Mouse (Mus musculus) CH12.LX (cell line): ENCODE data around the gene Phf12. TPM values are rescaled to one million over a fixed set of nuclear protein-coding genes. Genes with fewer than 3 reads are reported as not detected.

ENCODE experiments used
- DNase-seq: peaks from one replicate; pipeline ENCODE4 v3.0.0-alpha.2; 2013; ENCODE audit errors: extremely low read depth
- H3K27ac ChIP-seq: 2 replicates; pipeline ENCODE4 v1.5.1; 2012; ENCODE audit warnings: low read depth, mild to moderate bottlenecking, control low read depth, moderate library complexity; ENCODE audit not compliant: insufficient read depth
- H3K27me3 ChIP-seq: replicated peaks from 2 replicates; pipeline ENCODE3; 2012; ENCODE audit warnings: inconsistent platforms
- H3K36me3 ChIP-seq, 2 experiments: replicated peaks in 1 of 2; 2 replicates each; pipeline versions ENCODE3 to v1.6.1; 2012; ENCODE audit warnings: inconsistent platforms in 1 of 2, low read length in 1 of 2, mild to moderate bottlenecking in 1 of 2, mixed read lengths in 1 of 2, moderate library complexity in 1 of 2; ENCODE audit not compliant: control insufficient read depth in 1 of 2, insufficient read depth in 1 of 2
- H3K4me1 ChIP-seq, 2 experiments: 2 replicates each; pipeline ENCODE4 v1.6.1; 2012; ENCODE audit warnings: inconsistent platforms in 1 of 2, moderate library complexity in 1 of 2; ENCODE audit not compliant: insufficient read depth in 2 of 2, control insufficient read depth in 1 of 2
- H3K4me2 ChIP-seq: 2 replicates; pipeline ENCODE4 v1.6.1; 2012; ENCODE audit warnings: low read depth, mild to moderate bottlenecking, control low read depth; ENCODE audit not compliant: poor library complexity, insufficient read depth, severe bottlenecking
- H3K4me3 ChIP-seq, 3 experiments: fragments of 150-350 bp in 1 of 3; sonication (generic) in 1 of 3; replicated peaks in 1 of 3; 2 replicates each; pipeline versions ENCODE3 to v1.5.1; 2011 to 2012; ENCODE audit warnings: low read depth in 2 of 3, low read length in 2 of 3, mild to moderate bottlenecking in 2 of 3, moderate library complexity in 2 of 3, control low read depth in 1 of 3, improper control_type of control experiment in 1 of 3, inconsistent platforms in 1 of 3, mixed read lengths in 1 of 3; ENCODE audit not compliant: poor library complexity in 1 of 3
- H3K79me2 ChIP-seq: replicated peaks from 2 replicates; pipeline ENCODE4 v1.6.1; 2012; ENCODE audit warnings: mild to moderate bottlenecking, moderate library complexity; ENCODE audit not compliant: control insufficient read depth, poor library complexity, insufficient read depth, severe bottlenecking; ENCODE audit errors: extremely low read depth
- H3K9ac ChIP-seq: 2 replicates; pipeline ENCODE4 v1.6.1; 2012; ENCODE audit warnings: low read depth, mild to moderate bottlenecking, control low read depth, moderate library complexity; ENCODE audit not compliant: insufficient read depth
- H3K9me3 ChIP-seq: replicated peaks from 2 replicates; pipeline ENCODE3; 2012; ENCODE audit warnings: low read length, inconsistent platforms, mixed read lengths
- BHLHE40 ChIP-seq: IDR thresholded peaks from 2 replicates; pipeline ENCODE4 v1.6.1; 2011; ENCODE audit warnings: mild to moderate bottlenecking, low read depth, low read length, improper control_type of control experiment
- CHD1 ChIP-seq: IDR thresholded peaks from 2 replicates; pipeline ENCODE4 v1.6.1; 2012; ENCODE audit warnings: low read depth, low read length, improper control_type of control experiment, inconsistent platforms
- CHD2 ChIP-seq: IDR thresholded peaks from 2 replicates; pipeline ENCODE4 v1.6.1; 2011; ENCODE audit warnings: low read length, improper control_type of control experiment
- CTCF ChIP-seq, 2 experiments: IDR thresholded peaks in 1 of 2; conservative IDR thresholded peaks in 1 of 2; 2 replicates each; pipeline ENCODE4 v1.5.1; 2011 to 2012; ENCODE audit warnings: low read depth in 2 of 2, low read length in 2 of 2, improper control_type of control experiment in 1 of 2, inconsistent platforms in 1 of 2, mild to moderate bottlenecking in 1 of 2, moderate library complexity in 1 of 2
- E2F4 ChIP-seq: IDR thresholded peaks from 2 replicates; pipeline ENCODE4 v1.6.1; 2011; ENCODE audit warnings: low read depth, low read length, improper control_type of control experiment; ENCODE audit not compliant: insufficient replicate concordance
- ELF1 ChIP-seq: IDR thresholded peaks from 2 replicates; pipeline ENCODE4 v1.6.1; 2014; ENCODE audit warnings: low read depth, mild to moderate bottlenecking, inconsistent platforms, low read length, improper control_type of control experiment
- EP300 ChIP-seq: IDR thresholded peaks from 2 replicates; pipeline ENCODE4 v1.6.1; 2011; ENCODE audit warnings: low read length, improper control_type of control experiment
- ETS1 ChIP-seq: conservative IDR thresholded peaks from 2 replicates; pipeline ENCODE4 v1.6.1; 2012; ENCODE audit warnings: low read depth, mild to moderate bottlenecking, inconsistent platforms, low read length, improper control_type of control experiment, moderate library complexity
- HCFC1 ChIP-seq: IDR thresholded peaks from 2 replicates; pipeline ENCODE4 v1.6.1; 2012; ENCODE audit warnings: low read depth, mild to moderate bottlenecking, inconsistent platforms, low read length, improper control_type of control experiment
- IRF4 ChIP-seq: IDR thresholded peaks from 2 replicates; pipeline ENCODE4 v1.6.1; 2014; ENCODE audit warnings: low read depth, mild to moderate bottlenecking, inconsistent platforms, low read length, improper control_type of control experiment
- JUN ChIP-seq: IDR thresholded peaks from 2 replicates; pipeline ENCODE4 v1.6.1; 2011; ENCODE audit warnings: low read depth, mild to moderate bottlenecking, low read length, improper control_type of control experiment, moderate library complexity; ENCODE audit not compliant: insufficient read depth
- JUND ChIP-seq: conservative IDR thresholded peaks from 2 replicates; pipeline ENCODE4 v1.6.1; 2011; ENCODE audit warnings: low read depth, low read length, improper control_type of control experiment
- MAFK ChIP-seq: IDR thresholded peaks from 2 replicates; pipeline ENCODE4 v1.6.1; 2011; ENCODE audit warnings: low read length, improper control_type of control experiment; ENCODE audit not compliant: insufficient replicate concordance
- MAX ChIP-seq: IDR thresholded peaks from 2 replicates; pipeline ENCODE4 v1.6.1; 2011; ENCODE audit warnings: low read length, improper control_type of control experiment
- MAZ ChIP-seq: IDR thresholded peaks from 2 replicates; pipeline ENCODE4 v1.6.1; 2012; ENCODE audit warnings: low read depth, mild to moderate bottlenecking, inconsistent platforms, low read length, improper control_type of control experiment, moderate library complexity
- MEF2A ChIP-seq: IDR thresholded peaks from 2 replicates; pipeline ENCODE4 v1.6.1; 2014; ENCODE audit warnings: low read depth, mild to moderate bottlenecking, inconsistent platforms, low read length, improper control_type of control experiment, borderline replicate concordance
- MXI1 ChIP-seq: IDR thresholded peaks from 2 replicates; pipeline ENCODE4 v1.6.1; 2011; ENCODE audit warnings: mild to moderate bottlenecking, low read depth, low read length, improper control_type of control experiment
- MYC ChIP-seq: IDR thresholded peaks from 2 replicates; pipeline ENCODE4 v1.6.1; 2011; ENCODE audit warnings: low read depth, mild to moderate bottlenecking, improper control_type of control experiment, low read length
- NELFE ChIP-seq: IDR thresholded peaks from 2 replicates; pipeline ENCODE4 v1.6.1; 2011; ENCODE audit warnings: low read depth, low read length, improper control_type of control experiment
- POLR2A ChIP-seq: IDR thresholded peaks from 2 replicates; pipeline ENCODE4 v1.6.1; 2011; ENCODE audit warnings: low read depth, mild to moderate bottlenecking, improper control_type of control experiment, low read length
- POLR2AphosphoS2 ChIP-seq: IDR thresholded peaks from 2 replicates; pipeline ENCODE4 v1.6.1; 2011; ENCODE audit warnings: low read depth, low read length, improper control_type of control experiment
- RCOR1 ChIP-seq: conservative IDR thresholded peaks from 2 replicates; pipeline ENCODE4 v1.6.1; 2012; ENCODE audit warnings: low read depth, mild to moderate bottlenecking, inconsistent platforms, low read length, improper control_type of control experiment
- SIN3A ChIP-seq: IDR thresholded peaks from 2 replicates; pipeline ENCODE4 v1.6.1; 2012; ENCODE audit warnings: low read length, improper control_type of control experiment, inconsistent platforms
- SMC3 ChIP-seq: IDR thresholded peaks from 2 replicates; pipeline ENCODE4 v1.6.1; 2011; ENCODE audit warnings: low read depth, low read length, improper control_type of control experiment
- TBP ChIP-seq: conservative IDR thresholded peaks from 2 replicates; pipeline ENCODE4 v1.6.1; 2011; ENCODE audit warnings: low read depth, low read length, improper control_type of control experiment
- TCF12 ChIP-seq: IDR thresholded peaks from 2 replicates; pipeline ENCODE4 v1.6.1; 2014; ENCODE audit warnings: low read depth, mild to moderate bottlenecking, inconsistent platforms, low read length, improper control_type of control experiment
- UBTF ChIP-seq: IDR thresholded peaks from 2 replicates; pipeline ENCODE4 v1.6.1; 2012; ENCODE audit warnings: low read depth, mild to moderate bottlenecking, inconsistent platforms, low read length, improper control_type of control experiment, moderate library complexity
- USF1 ChIP-seq: IDR thresholded peaks from 2 replicates; pipeline ENCODE4 v1.6.1; 2014; ENCODE audit warnings: low read depth, mild to moderate bottlenecking, inconsistent platforms, low read length, improper control_type of control experiment
- USF2 ChIP-seq: conservative IDR thresholded peaks from 2 replicates; pipeline ENCODE4 v1.6.1; 2011; ENCODE audit warnings: low read depth, low read length, improper control_type of control experiment
- ZC3H11A ChIP-seq: IDR thresholded peaks from 2 replicates; pipeline ENCODE4 v1.6.1; 2012; ENCODE audit warnings: low read depth, mild to moderate bottlenecking, inconsistent platforms, low read length, improper control_type of control experiment
- ZKSCAN1 ChIP-seq: IDR thresholded peaks from 2 replicates; pipeline ENCODE4 v1.6.1; 2012; ENCODE audit warnings: low read depth, inconsistent platforms, low read length, improper control_type of control experiment, borderline replicate concordance
- ZMIZ1 ChIP-seq: IDR thresholded peaks from 2 replicates; pipeline ENCODE4 v1.6.1; 2012; ENCODE audit warnings: low read depth, mild to moderate bottlenecking, inconsistent platforms, low read length, improper control_type of control experiment
- dilution Hi-C: fragments of 300-500 bp; cut with MboI; formaldehyde crosslinking; loops from 2 replicates; pipeline ENCODE4 v1.14.3; 2020; ENCODE audit warnings: low sequenced_read_pairs; ENCODE audit not compliant: extremely low pct_unique_long_range_greater_than_20kb, extremely low pct_ligation_motif_present
- in situ Hi-C: fragments of 300-500 bp; cut with MboI; formaldehyde crosslinking; loops from 3 replicates; pipeline ENCODE4 v1.14.3; 2019; ENCODE audit warnings: low sequenced_read_pairs, low pct_ligation_motif_present, low pct_unique_long_range_greater_than_20kb, mixed read lengths
- polyA plus RNA-seq: library from polyadenylated mRNA; unstranded; fragments of >175 nt; gene quantifications from 2 replicates; pipeline ENCODE4 v1.2.1, GENCODE M21; 2012; ENCODE audit warnings: low read depth; ENCODE audit not compliant: insufficient read length
- total RNA-seq, 2 experiments: library from RNA; depleted of rRNA; stranded (reverse); fragments of 300-350 nt in 1 of 2; fragments of >200 nt in 1 of 2; gene quantifications; 2 replicates each; pipeline ENCODE4 v1.2.3; 2012 to 2014

Gene Phf12
- total and polyA plus RNA-seq, 3 experiments = 10.7 to 59.7 (median 30.5) TPM

DNA sequence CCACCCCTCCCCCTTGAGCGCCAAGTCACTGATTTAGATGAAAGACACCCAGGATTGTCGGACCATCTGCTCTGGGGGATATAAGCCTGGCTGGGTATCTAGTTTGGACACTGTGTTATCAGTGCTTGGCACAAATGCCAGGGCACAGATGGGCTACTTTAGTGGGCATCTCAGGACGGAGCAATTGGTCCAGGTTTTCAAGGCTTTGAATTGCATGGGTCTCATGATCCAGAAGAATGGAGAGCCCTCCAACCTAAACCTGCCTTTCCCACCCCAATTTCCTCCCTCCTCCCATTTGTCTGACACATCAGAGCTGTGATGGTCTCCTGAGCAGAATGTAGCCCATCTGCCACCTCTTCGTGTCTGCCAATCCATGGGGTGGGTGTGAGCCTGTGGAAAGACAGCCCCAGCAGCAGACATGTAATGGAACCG is 31.7 kb upstream of the Phf12 start:
- in situ Hi-C loops = loop anchor here (5.0 kb wide), 1 partner anchor 124 kb away; no protein-coding TSS in a partner anchor
- DNase-seq = no peak
- Histone ChIP-seq H3K9me3 (peaks cover 7% of the 10 kb centered on the region), H3K79me2 (no peaks in the 10 kb centered on the region), H3K4me2 (no peak overlapping the region), H3K27ac (no peak overlapping the region), H3K36me3 (no peaks in the 10 kb centered on the region), H3K9ac (no peak overlapping the region), H3K27me3 (peaks cover 30% of the 10 kb centered on the region), H3K4me1 (peaks cover under 1 to 10% of the 10 kb centered on the region in 2 experiments; a peak in 2 of 4 replicates), H3K4me3 (no peak overlapping the region)
- TF ChIP-seq MYC (no peak), USF1 (no peak), MAZ (no peak), MAX (no peak), CHD1 (no peak), POLR2AphosphoS2 (no peak), RCOR1 (no peak), EP300 (no peak), ELF1 (no peak), MXI1 (no peak), SMC3 (no peak), TBP (no peak), MEF2A (no peak), JUND (no peak), MAFK (no peak), ZMIZ1 (no peak), IRF4 (no peak)
- dilution Hi-C loops = no loop called here

DNA sequence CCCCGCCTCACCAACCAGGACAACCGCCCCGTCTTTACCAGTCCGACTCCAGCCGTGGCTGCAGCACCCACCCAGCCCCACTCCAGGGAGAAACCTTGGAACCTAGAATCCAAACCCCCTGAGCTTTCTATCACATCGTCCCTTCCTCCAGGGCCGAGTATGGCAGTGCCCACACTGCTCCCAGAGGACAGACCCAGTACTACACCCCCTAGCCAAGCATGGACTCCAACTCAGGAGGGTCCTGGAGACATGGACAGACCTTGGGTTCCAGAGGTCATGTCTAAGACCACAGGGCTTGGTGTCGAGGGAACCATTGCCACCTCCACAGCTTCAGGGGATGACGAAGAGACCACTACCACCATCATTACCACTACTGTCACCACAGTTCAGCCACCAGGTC is 28.9 kb upstream of the Phf12 start:
- no peak overlapping the region for H3K9ac ChIP-seq
- H3K27me3 ChIP-seq = peaks cover 57% of the 10 kb centered on the region
- no peaks in the 10 kb centered on the region for H3K79me2 ChIP-seq
- H3K36me3 ChIP-seq = no peaks in the 10 kb centered on the region
- no peak overlapping the region for H3K27ac ChIP-seq
- dilution Hi-C loops (no loop called here), in situ Hi-C loops (loop anchor here (5.0 kb wide), 1 partner anchor 126 kb away; no protein-coding TSS in a partner anchor)
- H3K4me1 ChIP-seq = 0 out of 4 replicates have a peak, but pooled peaks cover 0 to 3% of the 10 kb centered on the region in 2 experiments
- H3K9me3 ChIP-seq = peaks cover 7% of the 10 kb centered on the region
- H3K4me3 ChIP-seq = no peak overlapping the region
- DNase-seq = peak; percentile 35
- H3K4me2 ChIP-seq = no peak overlapping the region
- TF ChIP-seq USF2 = no peak
- TF ChIP-seq SMC3 = peak; percentile 28; the same call in 1 of the 2 replicates
- TF ChIP-seq TCF12 = no peak
- no peak for TF ChIP-seq IRF4
- no peak for TF ChIP-seq CHD1
- TF ChIP-seq MYC = no peak
- no peak for TF ChIP-seq UBTF
- TF ChIP-seq RCOR1 = no peak
- TF ChIP-seq NELFE = no peak
- TF ChIP-seq ZMIZ1 = no peak
- TF ChIP-seq MXI1 = no peak
- no peak for TF ChIP-seq EP300
- TF ChIP-seq USF1 = no peak
- TF ChIP-seq ZKSCAN1 = no peak
- no peak for TF ChIP-seq JUN
- no peak for TF ChIP-seq HCFC1
- TF ChIP-seq CTCF (conservative IDR thresholded peaks at IDR 0.05 in 1 of 2, IDR thresholded peaks at IDR 0.05 in 1 of 2; ENCODE audit: low read depth in 2 of 2, low read length in 2 of 2) = peak; percentile 67 to 83
- TF ChIP-seq SIN3A = no peak
- TF ChIP-seq POLR2A = no peak
- TF ChIP-seq MAZ = no peak
- no peak for TF ChIP-seq BHLHE40
- no peak for TF ChIP-seq ETS1
- TF ChIP-seq CHD2 = peak; percentile 33; the same call in 1 of the 2 replicates
- no peak for TF ChIP-seq ZC3H11A
- TF ChIP-seq E2F4 = no peak
